Mouse (Mus musculus): ENCODE measurements around the gene Fut8. TPM values are rescaled to one million over a fixed set of nuclear protein-coding genes. Genes with fewer than 3 reads are reported as not detected.
A peak's percentile ranks its signal among the peaks of the same experiment; 100 is the strongest.

The Fut8 gene
- total and polyA plus RNA-seq, 3 experiments = 60.6 to 124 (median 86.0) TPM

GRCm38 (mm10) chr12:77302011-77302410, 64.1 kb downstream of the Fut8 start (continued):
- TF ChIP-seq ZKSCAN1 (IDR thresholded peaks at IDR 0.05; ENCODE audit: borderline replicate concordance, low read depth, low read length) = no peak

GRCm38 (mm10) chr12:77303367-77303766, 65.4 kb downstream of the Fut8 start:
- peaks cover 3 to 60% of the 10 kb centered on the region in 2 experiments; a peak in 3 of 4 replicates for H3K4me1 ChIP-seq (ENCODE audit: control insufficient read depth in 1 of 2, insufficient read depth in 2 of 2)
- no peak overlapping the region for H3K4me3 ChIP-seq (replicated peaks in 1 of 3; ENCODE audit: low read depth in 2 of 3, low read length in 2 of 3, poor library complexity in 1 of 3)
- peak overlapping the region; percentile 40; the same call in 1 of the 2 replicates for H3K9ac ChIP-seq (ENCODE audit: insufficient read depth, low read depth)
- dilution Hi-C loops (cut with MboI; ENCODE audit: extremely low pct_ligation_motif_present, extremely low pct_unique_long_range_greater_than_20kb, low sequenced_read_pairs) = no loop called here
- no peaks in the 10 kb centered on the region for H3K36me3 ChIP-seq (replicated peaks in 1 of 2; ENCODE audit: control insufficient read depth in 1 of 2, insufficient read depth in 1 of 2, low read length in 1 of 2)
- H3K27ac ChIP-seq (ENCODE audit: insufficient read depth, low read depth) = peak overlapping the region; percentile 85
- H3K79me2 ChIP-seq (replicated peaks; ENCODE audit: control insufficient read depth, extremely low read depth, insufficient read depth, poor library complexity, severe bottlenecking) = peaks cover 35% of the 10 kb centered on the region
- peak overlapping the region; percentile 44 for H3K4me2 ChIP-seq (ENCODE audit: insufficient read depth, low read depth, poor library complexity, severe bottlenecking)
- no peak for DNase-seq (ENCODE audit: extremely low read depth)
- no peaks in the 10 kb centered on the region for H3K27me3 ChIP-seq (replicated peaks)
- H3K9me3 ChIP-seq (replicated peaks; ENCODE audit: low read length) = no peaks in the 10 kb centered on the region
- in situ Hi-C loops (cut with MboI; ENCODE audit: low pct_ligation_motif_present, low pct_unique_long_range_greater_than_20kb, low sequenced_read_pairs) = no loop called here
- peak; percentile 89 for TF ChIP-seq ZNF384 (IDR thresholded peaks at IDR 0.05; ENCODE audit: low read depth, low read length)
- no peak for TF ChIP-seq MEF2A (IDR thresholded peaks at IDR 0.05; ENCODE audit: borderline replicate concordance, low read depth, low read length)

GRCm38 (mm10) chr12:77305502-77305901, 67.6 kb downstream of the Fut8 start:
- in situ Hi-C loops (cut with MboI; ENCODE audit: low pct_ligation_motif_present, low pct_unique_long_range_greater_than_20kb, low sequenced_read_pairs) (no loop called here), dilution Hi-C loops (cut with MboI; ENCODE audit: extremely low pct_ligation_motif_present, extremely low pct_unique_long_range_greater_than_20kb, low sequenced_read_pairs) (no loop called here)
- Histone ChIP-seq H3K79me2 (replicated peaks; ENCODE audit: control insufficient read depth, extremely low read depth, insufficient read depth, poor library complexity, severe bottlenecking) (peaks cover 36% of the 10 kb centered on the region), H3K4me1 (ENCODE audit: control insufficient read depth in 1 of 2, insufficient read depth in 2 of 2) (peaks cover 3 to 60% of the 10 kb centered on the region in 2 experiments; a peak in 3 of 4 replicates), H3K4me3 (replicated peaks in 1 of 3; ENCODE audit: low read depth in 2 of 3, low read length in 2 of 3, poor library complexity in 1 of 3) (peak overlapping the region in 2 of 3 experiments; percentile 26 to 35), H3K27ac (ENCODE audit: insufficient read depth, low read depth) (peak overlapping the region; percentile 99), H3K9ac (ENCODE audit: insufficient read depth, low read depth) (peak overlapping the region; percentile 92), H3K9me3 (replicated peaks; ENCODE audit: low read length) (no peaks in the 10 kb centered on the region), H3K27me3 (replicated peaks) (no peaks in the 10 kb centered on the region), H3K4me2 (ENCODE audit: insufficient read depth, low read depth, poor library complexity, severe bottlenecking) (peak overlapping the region; percentile 92), H3K36me3 (replicated peaks in 1 of 2; ENCODE audit: control insufficient read depth in 1 of 2, insufficient read depth in 1 of 2, low read length in 1 of 2) (no peaks in the 10 kb centered on the region)
- no peak for TF ChIP-seq CHD1 (IDR thresholded peaks at IDR 0.05; ENCODE audit: low read depth, low read length)
- TF ChIP-seq MEF2A (IDR thresholded peaks at IDR 0.05; ENCODE audit: borderline replicate concordance, low read depth, low read length) = peak; percentile 74; the same call in 1 of the 2 replicates
- TF ChIP-seq EP300 (IDR thresholded peaks at IDR 0.05; ENCODE audit: low read length) = peak; percentile 66
- TF ChIP-seq ZKSCAN1 (IDR thresholded peaks at IDR 0.05; ENCODE audit: borderline replicate concordance, low read depth, low read length) = no peak
- 0 out of 2 replicates have a peak, but pooled peaks have one; percentile 25 for TF ChIP-seq IRF4 (IDR thresholded peaks at IDR 0.05; ENCODE audit: low read depth, low read length)
- TF ChIP-seq TBP (conservative IDR thresholded peaks at IDR 0.05; ENCODE audit: low read depth, low read length) = peak; percentile 72
- no peak for DNase-seq (ENCODE audit: extremely low read depth)

GRCm38 (mm10) chr12:77306759-77307314, 68.9 kb downstream of the Fut8 start:
- dilution Hi-C loops (cut with MboI; ENCODE audit: extremely low pct_ligation_motif_present, extremely low pct_unique_long_range_greater_than_20kb, low sequenced_read_pairs) (no loop called here), in situ Hi-C loops (cut with MboI; ENCODE audit: low pct_ligation_motif_present, low pct_unique_long_range_greater_than_20kb, low sequenced_read_pairs) (no loop called here)
- TF ChIP-seq IRF4 (IDR thresholded peaks at IDR 0.05; ENCODE audit: low read depth, low read length) = peak; percentile 57; the same call in 1 of the 2 replicates
- TF ChIP-seq TCF12 (IDR thresholded peaks at IDR 0.05; ENCODE audit: low read depth, low read length) = peak; percentile 71
- TF ChIP-seq CHD1 (IDR thresholded peaks at IDR 0.05; ENCODE audit: low read depth, low read length) = 0 out of 2 replicates have a peak, but pooled peaks have one; percentile 51
- TF ChIP-seq ETS1 (conservative IDR thresholded peaks at IDR 0.05; ENCODE audit: low read depth, low read length) = peak; percentile 63; the same call in 1 of the 2 replicates
- TF ChIP-seq RAD21 (IDR thresholded peaks at IDR 0.05; ENCODE audit: low read depth, low read length) = no peak
- peak; percentile 88 for TF ChIP-seq EP300 (IDR thresholded peaks at IDR 0.05; ENCODE audit: low read length)
- no peak for TF ChIP-seq ZC3H11A (IDR thresholded peaks at IDR 0.05; ENCODE audit: low read depth, low read length)
- peak; percentile 46; the same call in 1 of the 2 replicates for TF ChIP-seq MAX (IDR thresholded peaks at IDR 0.05; ENCODE audit: low read length)
- TF ChIP-seq MYC (IDR thresholded peaks at IDR 0.05; ENCODE audit: low read depth, low read length) = 0 out of 2 replicates have a peak, but pooled peaks have one; percentile 15
- peak; percentile 61; the same call in 1 of the 2 replicates for TF ChIP-seq MEF2A (IDR thresholded peaks at IDR 0.05; ENCODE audit: borderline replicate concordance, low read depth, low read length)
- DNase-seq (ENCODE audit: extremely low read depth) = peak; percentile 56
- Histone ChIP-seq H3K4me3 (replicated peaks in 1 of 3; ENCODE audit: low read depth in 2 of 3, low read length in 2 of 3, poor library complexity in 1 of 3) (peak overlapping the region in 1 of 3 experiments; percentile 23), H3K9ac (ENCODE audit: insufficient read depth, low read depth) (peak overlapping the region; percentile 76), H3K9me3 (replicated peaks; ENCODE audit: low read length) (peaks cover 5% of the 10 kb centered on the region), H3K4me2 (ENCODE audit: insufficient read depth, low read depth, poor library complexity, severe bottlenecking) (peak overlapping the region; percentile 91), H3K79me2 (replicated peaks; ENCODE audit: control insufficient read depth, extremely low read depth, insufficient read depth, poor library complexity, severe bottlenecking) (peaks cover 44% of the 10 kb centered on the region), H3K27me3 (replicated peaks) (no peaks in the 10 kb centered on the region), H3K36me3 (replicated peaks in 1 of 2; ENCODE audit: control insufficient read depth in 1 of 2, insufficient read depth in 1 of 2, low read length in 1 of 2) (peaks cover 0 to 3% of the 10 kb centered on the region in 2 experiments), H3K27ac (ENCODE audit: insufficient read depth, low read depth) (peak overlapping the region; percentile 55; the same call in 1 of the 2 replicates), H3K4me1 (ENCODE audit: control insufficient read depth in 1 of 2, insufficient read depth in 2 of 2) (peaks cover 3 to 62% of the 10 kb centered on the region in 2 experiments; a peak in 3 of 4 replicates)

Measured in CH12.LX (cell line).